Mouse (Mus musculus) kidney, embryonic 15.5 days (tissue): Measurements from ENCODE around the gene Ppargc1a. TPM values are rescaled to one million over a fixed set of nuclear protein-coding genes. Genes with fewer than 3 reads are reported as not detected.

ENCODE experiments used
- ATAC-seq: fragments of 200-750 bp; cut with Nextera tagmentation; replicated peaks from 2 replicates; pipeline ENCODE4 v1.8.0; 2017; ENCODE audit warnings: moderate TSS enrichment; ENCODE audit not compliant: low FRiP score
- H3K27ac ChIP-seq: fragments of 300-500 bp; sonication (generic); 2 replicates; pipeline ENCODE4 v1.5.1; 2015; ENCODE audit warnings: mild to moderate bottlenecking, inconsistent platforms
- H3K27me3 ChIP-seq: fragments of 300-500 bp; sonication (generic); 2 replicates; pipeline ENCODE4 v1.6.1; 2015; ENCODE audit warnings: inconsistent platforms
- H3K36me3 ChIP-seq: fragments of 300-500 bp; sonication (generic); 2 replicates; pipeline ENCODE4 v1.6.1; 2015; ENCODE audit warnings: inconsistent platforms
- H3K4me1 ChIP-seq: fragments of 300-500 bp; sonication (generic); 2 replicates; pipeline ENCODE4 v1.6.1; 2015; ENCODE audit warnings: inconsistent platforms
- H3K4me2 ChIP-seq: fragments of 300-500 bp; sonication (generic); 2 replicates; pipeline ENCODE4 v1.6.1; 2015; ENCODE audit warnings: moderate library complexity, mild to moderate bottlenecking, inconsistent platforms
- H3K4me3 ChIP-seq: fragments of 300-500 bp; sonication (generic); replicated peaks from 2 replicates; pipeline ENCODE4 v1.5.1; 2015; ENCODE audit warnings: mild to moderate bottlenecking, inconsistent platforms
- H3K9ac ChIP-seq: fragments of 300-500 bp; sonication (generic); 2 replicates; pipeline ENCODE4 v1.6.1; 2015; ENCODE audit warnings: mild to moderate bottlenecking, inconsistent platforms
- H3K9me3 ChIP-seq: fragments of 300-500 bp; sonication (generic); replicated peaks from 2 replicates; pipeline ENCODE4 v1.6.1; 2016; ENCODE audit warnings: inconsistent platforms
- WGBS: fragments of 180-500 bp; shearing (Covaris S2); methylation state at CpG from one replicate; pipeline ENCODE4 v1.1.7; 2015; ENCODE audit warnings: mixed read lengths; 5-methylcytosine and 5-hydroxymethylcytosine counted together
- polyA plus RNA-seq: library from polyadenylated mRNA; unstranded; fragments of >200 nt; fragmentation: Nextera tagmentation; extraction: Ambion mirVana; gene quantifications from 2 replicates; pipeline ENCODE4 v1.2.1, GENCODE M21; 2015

Gene Ppargc1a
- polyA plus RNA-seq, 1 experiment from 2014 or later, result 18.7 TPM

- Histone ChIP-seq H3K9me3 (no peaks in the 10 kb centered on the region), H3K4me3 (no peak overlapping the region), H3K4me1 (peaks cover 10% of the 10 kb centered on the region), H3K27me3 (no peaks in the 10 kb centered on the region), H3K27ac (no peak overlapping the region), H3K4me2 (no peak overlapping the region), H3K9ac (no peak overlapping the region), H3K36me3 (no peaks in the 10 kb centered on the region)
- 67% methylated on average over 1 of the region's 1 CpGs for WGBS
- ATAC-seq, result no peak
These were observed 83.8 kb downstream of the Ppargc1a start for GRCm38 (mm10) chr5:51483768-51484167.

- H3K4me3 ChIP-seq, result no peak overlapping the region
- no peak for ATAC-seq
- no peak overlapping the region for H3K9ac ChIP-seq
- no peaks in the 10 kb centered on the region for H3K27me3 ChIP-seq
- H3K4me1 ChIP-seq, result peaks cover 20% of the 10 kb centered on the region
- H3K27ac ChIP-seq, result no peak overlapping the region
- no peaks in the 10 kb centered on the region for H3K36me3 ChIP-seq
- H3K9me3 ChIP-seq, result no peaks in the 10 kb centered on the region
- H3K4me2 ChIP-seq, result no peak overlapping the region
These were observed 87.7 kb downstream of the Ppargc1a start for GRCm38 (mm10) chr5:51479859-51480258.

GRCm38 (mm10) chr5:51479456-51479855 lies 88.1 kb downstream of the Ppargc1a start:
- Histone ChIP-seq H3K4me1 (peaks cover 20% of the 10 kb centered on the region), H3K27ac (peak overlapping the region; percentile 54; the same call in 1 of the 2 replicates), H3K9me3 (no peaks in the 10 kb centered on the region), H3K36me3 (no peaks in the 10 kb centered on the region), H3K4me2 (no peak overlapping the region), H3K27me3 (no peaks in the 10 kb centered on the region), H3K9ac (no peak overlapping the region), H3K4me3 (no peak overlapping the region)
- ATAC-seq, result no peak
- 44% methylated on average over 2 of the region's 2 CpGs for WGBS

- WGBS, result 16% methylated on average over 7 of the region's 7 CpGs
- H3K27ac ChIP-seq, result peak overlapping the region; percentile 54; the same call in 1 of the 2 replicates
- no peak overlapping the region for H3K4me3 ChIP-seq
- H3K9me3 ChIP-seq, result no peaks in the 10 kb centered on the region
- peaks cover 20% of the 10 kb centered on the region for H3K4me1 ChIP-seq
- peak; percentile 94 for ATAC-seq
- H3K4me2 ChIP-seq, result no peak overlapping the region
- H3K36me3 ChIP-seq, result peaks cover 7% of the 10 kb centered on the region
- no peaks in the 10 kb centered on the region for H3K27me3 ChIP-seq
- no peak overlapping the region for H3K9ac ChIP-seq
These were observed 89.1 kb downstream of the Ppargc1a start for GRCm38 (mm10) chr5:51478319-51478994.

- Histone ChIP-seq H3K4me3 (no peak overlapping the region), H3K36me3 (peaks cover 16% of the 10 kb centered on the region), H3K9ac (no peak overlapping the region), H3K4me2 (no peak overlapping the region), H3K4me1 (peaks cover 20% of the 10 kb centered on the region), H3K9me3 (no peaks in the 10 kb centered on the region), H3K27ac (no peak overlapping the region), H3K27me3 (no peaks in the 10 kb centered on the region)
- ATAC-seq, result no peak
- 66% methylated on average over 3 of the region's 3 CpGs for WGBS
These were observed 90.4 kb downstream of the Ppargc1a start for GRCm38 (mm10) chr5:51477140-51477539.

- H3K9me3 ChIP-seq, result no peaks in the 10 kb centered on the region
- peaks cover 16% of the 10 kb centered on the region for H3K36me3 ChIP-seq
- H3K27ac ChIP-seq, result no peak overlapping the region
- no peaks in the 10 kb centered on the region for H3K27me3 ChIP-seq
- 54% methylated on average over 4 of the region's 4 CpGs for WGBS
- H3K4me3 ChIP-seq, result no peak overlapping the region
- H3K9ac ChIP-seq, result no peak overlapping the region
- ATAC-seq, result no peak
- H3K4me2 ChIP-seq, result no peak overlapping the region
- H3K4me1 ChIP-seq, result peaks cover 20% of the 10 kb centered on the region
These were observed 92.4 kb downstream of the Ppargc1a start for GRCm38 (mm10) chr5:51475034-51475541.

GRCm38 (mm10) chr5:51471614-51472013 lies 95.9 kb downstream of the Ppargc1a start:
- no peak for ATAC-seq
- Histone ChIP-seq H3K4me1 (no peaks in the 10 kb centered on the region), H3K27me3 (no peaks in the 10 kb centered on the region), H3K9ac (no peak overlapping the region), H3K4me3 (no peak overlapping the region), H3K27ac (no peak overlapping the region), H3K9me3 (no peaks in the 10 kb centered on the region), H3K36me3 (peaks cover 16% of the 10 kb centered on the region), H3K4me2 (no peak overlapping the region)
- WGBS, result 73% methylated on average over 4 of the region's 4 CpGs

GRCm38 (mm10) chr5:51466036-51466435 lies 101.5 kb downstream of the Ppargc1a start:
- no peak overlapping the region for H3K9ac ChIP-seq
- H3K4me2 ChIP-seq, result no peak overlapping the region
- H3K27me3 ChIP-seq, result no peaks in the 10 kb centered on the region
- no peak overlapping the region for H3K4me3 ChIP-seq
- H3K36me3 ChIP-seq, result no peaks in the 10 kb centered on the region
- no peaks in the 10 kb centered on the region for H3K9me3 ChIP-seq
- 45% methylated on average over 5 of the region's 5 CpGs for WGBS
- H3K4me1 ChIP-seq, result no peaks in the 10 kb centered on the region
- ATAC-seq, result no peak
- H3K27ac ChIP-seq, result no peak overlapping the region

- Histone ChIP-seq H3K4me1 (0 out of 2 replicates have a peak, but pooled peaks cover 3% of the 10 kb centered on the region), H3K9ac (no peak overlapping the region), H3K36me3 (no peaks in the 10 kb centered on the region), H3K4me3 (no peak overlapping the region), H3K27ac (peak overlapping the region; percentile 51; the same call in 1 of the 2 replicates), H3K9me3 (no peaks in the 10 kb centered on the region), H3K27me3 (no peaks in the 10 kb centered on the region), H3K4me2 (no peak overlapping the region)
- no peak; the same call in 1 of the 2 replicates for ATAC-seq
- WGBS, result 55% methylated on average over 3 of the region's 3 CpGs
These were observed 115.5 kb downstream of the Ppargc1a start for GRCm38 (mm10) chr5:51452033-51452432.

- H3K27me3 ChIP-seq, result no peaks in the 10 kb centered on the region
- no peak for ATAC-seq
- H3K36me3 ChIP-seq, result no peaks in the 10 kb centered on the region
- no peak overlapping the region for H3K4me3 ChIP-seq
- no peak overlapping the region for H3K9ac ChIP-seq
- WGBS, result 81% methylated on average over 1 of the region's 1 CpGs
- 0 out of 2 replicates have a peak, but pooled peaks cover 3% of the 10 kb centered on the region for H3K4me1 ChIP-seq
- no peaks in the 10 kb centered on the region for H3K9me3 ChIP-seq
- no peak overlapping the region for H3K4me2 ChIP-seq
- H3K27ac ChIP-seq, result 0 out of 2 replicates have a peak overlapping the region, but pooled peaks have one; percentile 27
These were observed 119.9 kb downstream of the Ppargc1a start for GRCm38 (mm10) chr5:51447631-51448030.

- no peak for ATAC-seq
- no peaks in the 10 kb centered on the region for H3K36me3 ChIP-seq
- no peak overlapping the region for H3K4me3 ChIP-seq
- peak overlapping the region; percentile 76 for H3K27ac ChIP-seq
- WGBS, result 85% methylated on average over 14 of the region's 14 CpGs
- H3K9me3 ChIP-seq, result no peaks in the 10 kb centered on the region
- no peaks in the 10 kb centered on the region for H3K27me3 ChIP-seq
- H3K4me1 ChIP-seq, result no peaks in the 10 kb centered on the region
- no peak overlapping the region for H3K9ac ChIP-seq
- H3K4me2 ChIP-seq, result no peak overlapping the region
These were observed 121.0 kb downstream of the Ppargc1a start for GRCm38 (mm10) chr5:51446299-51447090.

- peak overlapping the region; percentile 76 for H3K27ac ChIP-seq
- H3K9me3 ChIP-seq, result no peaks in the 10 kb centered on the region
- H3K27me3 ChIP-seq, result no peaks in the 10 kb centered on the region
- no peak overlapping the region for H3K9ac ChIP-seq
- ATAC-seq, result peak; percentile 58
- H3K36me3 ChIP-seq, result no peaks in the 10 kb centered on the region
- H3K4me1 ChIP-seq, result no peaks in the 10 kb centered on the region
- no peak overlapping the region for H3K4me3 ChIP-seq
- no peak overlapping the region for H3K4me2 ChIP-seq
These were observed 121.8 kb downstream of the Ppargc1a start for GRCm38 (mm10) chr5:51445726-51446125.
